Mouse (Mus musculus) left cerebral cortex, postnatal 4 days (tissue): ENCODE measurements at regions not wholly inside any gene's neighbourhood (a gene's known extent, or its start where the extent isn't known, plus 50 kb on each side); places are given as distances from the start of the nearest gene placed in this dataset.
A peak's percentile ranks its signal among the peaks of the same experiment; 100 is the strongest.

Source experiments
- DNase-seq: peaks from one replicate; pipeline ENCODE4 v3.0.0-alpha.2; 2022
- intact Hi-C: fragments of 180-260 bp; cut with DNase I; formaldehyde crosslinking; loops from one replicate; pipeline ENCODE4 v1.15.1; 2025

DNA sequence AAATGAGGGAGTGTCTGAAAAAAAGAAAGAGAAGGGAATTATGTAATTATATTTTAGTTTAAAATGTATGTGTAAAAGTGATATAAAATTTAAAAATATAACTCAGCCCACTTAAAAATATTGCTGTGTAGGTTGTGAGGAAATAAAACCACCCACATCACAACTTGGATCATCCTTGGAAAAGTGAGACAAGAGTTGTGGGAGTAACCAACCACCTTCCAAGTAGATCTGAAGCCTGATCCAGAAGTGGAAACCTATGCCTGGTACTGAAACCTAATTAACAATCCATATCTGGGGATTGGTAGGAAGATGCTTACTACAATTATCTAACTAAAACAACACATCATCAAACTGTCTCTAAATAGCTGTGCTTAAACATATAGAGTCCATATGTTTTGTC, 743.1 kb downstream of the Stim2 start:
- intact Hi-C loops = no loop called here

GRCm38 (mm10) chr5:54746973-54747372, 748.7 kb downstream of the Stim2 start:
- intact Hi-C loops = no loop called here

More for the DNA sequence above, 743.1 kb downstream of the Stim2 start:
- no peak for DNase-seq

GRCm38 (mm10) chr5:54753372-54753771, 755.1 kb downstream of the Stim2 start:
- intact Hi-C loops = no loop called here
- DNase-seq = no peak

More at GRCm38 (mm10) chr5:54746973-54747372, 748.7 kb downstream of the Stim2 start:
- no peak for DNase-seq

- intact Hi-C loops = no loop called here
- no peak for DNase-seq
These were observed 761.4 kb downstream of the Stim2 start for GRCm38 (mm10) chr5:54759657-54760056.

GRCm38 (mm10) chr5:54763019-54763418, 764.7 kb downstream of the Stim2 start:
- intact Hi-C loops = no loop called here
- no peak for DNase-seq

- intact Hi-C loops = no loop called here
- DNase-seq = peak; percentile 58
These were observed 798.7 kb downstream of the Stim2 start for GRCm38 (mm10) chr5:54796953-54797450.

GRCm38 (mm10) chr5:54827076-54827475, 828.8 kb downstream of the Stim2 start:
- no peak for DNase-seq
- intact Hi-C loops = no loop called here
